Mouse (Mus musculus): Measurements from ENCODE around the gene Mindy1. TPM values are rescaled to one million over a fixed set of nuclear protein-coding genes. Genes with fewer than 3 reads are reported as not detected.

Gene Mindy1
- total RNA-seq, 2 experiments from 2014 or later = 20.2 to 23.4 TPM

GRCm38 (mm10) chr3:95264724-95265123, 16.4 kb upstream of the Mindy1 start:
- DNase-seq (ENCODE audit: low spot score) = no peak
- intact Hi-C loops (cut with DNase I) = loop anchor here (5.0 kb wide), 1 partner anchor 47 kb away; the partner anchor contains the start of gene Gabpb2

- no peak for DNase-seq (ENCODE audit: low spot score)
- intact Hi-C loops (cut with DNase I) = no loop called here
Measured at GRCm38 (mm10) chr3:95266052-95266451, 15.1 kb upstream of the Mindy1 start.

GRCm38 (mm10) chr3:95267855-95268254, 13.3 kb upstream of the Mindy1 start:
- intact Hi-C loops (cut with DNase I) = no loop called here
- no peak for DNase-seq (ENCODE audit: low spot score)

GRCm38 (mm10) chr3:95269789-95270188, 11.4 kb upstream of the Mindy1 start:
- intact Hi-C loops (cut with DNase I) = no loop called here
- DNase-seq (ENCODE audit: low spot score) = no peak

- intact Hi-C loops (cut with DNase I) = no loop called here
- DNase-seq (ENCODE audit: low spot score) = no peak
Measured at GRCm38 (mm10) chr3:95270766-95271364, 10.3 kb upstream of the Mindy1 start.

- no peak for DNase-seq (ENCODE audit: low spot score)
- intact Hi-C loops (cut with DNase I) = no loop called here
Measured at GRCm38 (mm10) chr3:95273471-95273870, 7.7 kb upstream of the Mindy1 start.

- DNase-seq (ENCODE audit: low spot score) = no peak
- intact Hi-C loops (cut with DNase I) = no loop called here
Measured at GRCm38 (mm10) chr3:95274453-95274852, 6.7 kb upstream of the Mindy1 start.

- DNase-seq (ENCODE audit: low spot score) = no peak
- intact Hi-C loops (cut with DNase I) = no loop called here
Measured at GRCm38 (mm10) chr3:95275161-95275560, 6.0 kb upstream of the Mindy1 start.

GRCm38 (mm10) chr3:95276428-95276934, 4.7 kb upstream of the Mindy1 start:
- DNase-seq (ENCODE audit: low spot score) = no peak

GRCm38 (mm10) chr3:95277149-95277551, 4.0 kb upstream of the Mindy1 start:
- DNase-seq (ENCODE audit: low spot score) = no peak
- intact Hi-C loops (cut with DNase I) = no loop called here

More at GRCm38 (mm10) chr3:95276428-95276934, 4.7 kb upstream of the Mindy1 start:
- intact Hi-C loops (cut with DNase I) = no loop called here

GRCm38 (mm10) chr3:95280747-95281146, 398 bp upstream of the Mindy1 start:
- intact Hi-C loops (cut with DNase I) = loop anchor here (2.0 kb wide), 1 partner anchor 64 kb away; the partner anchor contains the start of gene Gabpb2
- no peak for DNase-seq (ENCODE audit: low spot score)

- intact Hi-C loops (cut with DNase I) = loop anchor here (2.0 kb wide), 1 partner anchor 32 kb away; the partner anchor contains the start of gene Cers2
- peak; percentile 4 for DNase-seq (ENCODE audit: low spot score)
Measured at GRCm38 (mm10) chr3:95282381-95282864, 1.3 kb downstream of the Mindy1 start.

- peak; percentile 76 for DNase-seq (ENCODE audit: low spot score)
- intact Hi-C loops (cut with DNase I) = loop anchor here (2.0 kb wide), 1 partner anchor 32 kb away; the partner anchor contains the start of gene Cers2
Measured at GRCm38 (mm10) chr3:95282865-95283588, 1.9 kb downstream of the Mindy1 start.

GRCm38 (mm10) chr3:95283589-95283941, 2.4 kb downstream of the Mindy1 start:
- intact Hi-C loops (cut with DNase I) = loop anchor here (2.0 kb wide), 1 partner anchor 31 kb away; the partner anchor contains the start of gene Cers2
- DNase-seq (ENCODE audit: low spot score) = no peak

- no peak for DNase-seq (ENCODE audit: low spot score)
- intact Hi-C loops (cut with DNase I) = no loop called here
Measured at GRCm38 (mm10) chr3:95284062-95284461, 2.9 kb downstream of the Mindy1 start.

GRCm38 (mm10) chr3:95284501-95285281, 3.5 kb downstream of the Mindy1 start:
- no peak for DNase-seq (ENCODE audit: low spot score)
- intact Hi-C loops (cut with DNase I) = no loop called here

- intact Hi-C loops (cut with DNase I) = no loop called here
- no peak for DNase-seq (ENCODE audit: low spot score)
Measured at GRCm38 (mm10) chr3:95285390-95285789, 4.2 kb downstream of the Mindy1 start.

- intact Hi-C loops (cut with DNase I) = no loop called here
- no peak for DNase-seq (ENCODE audit: low spot score)
Measured at GRCm38 (mm10) chr3:95286011-95286410, 4.9 kb downstream of the Mindy1 start.

GRCm38 (mm10) chr3:95286510-95286909, 5.4 kb downstream of the Mindy1 start:
- peak; percentile 4 for DNase-seq (ENCODE audit: low spot score)
- intact Hi-C loops (cut with DNase I) = no loop called here

- DNase-seq (ENCODE audit: low spot score) = no peak
- intact Hi-C loops (cut with DNase I) = no loop called here
Measured at GRCm38 (mm10) chr3:95287541-95287940, 6.4 kb downstream of the Mindy1 start.

Measured in heart, postnatal 25 days (tissue).